Mouse (Mus musculus) embryo, embryonic 11.5 days (tissue): ENCODE data around the gene Fhit.
"Not testable (repeated sequence)": the region's sequence is repeated elsewhere in the genome, so short reads cannot be mapped to it uniquely, and the experiment has no call there.

ENCODE experiments used
- DNase-seq: peaks from one replicate; pipeline ENCODE4 v3.0.0-alpha.2; 2012; ENCODE audit warnings: low read depth, low spot score

Fhit gene

DNA sequence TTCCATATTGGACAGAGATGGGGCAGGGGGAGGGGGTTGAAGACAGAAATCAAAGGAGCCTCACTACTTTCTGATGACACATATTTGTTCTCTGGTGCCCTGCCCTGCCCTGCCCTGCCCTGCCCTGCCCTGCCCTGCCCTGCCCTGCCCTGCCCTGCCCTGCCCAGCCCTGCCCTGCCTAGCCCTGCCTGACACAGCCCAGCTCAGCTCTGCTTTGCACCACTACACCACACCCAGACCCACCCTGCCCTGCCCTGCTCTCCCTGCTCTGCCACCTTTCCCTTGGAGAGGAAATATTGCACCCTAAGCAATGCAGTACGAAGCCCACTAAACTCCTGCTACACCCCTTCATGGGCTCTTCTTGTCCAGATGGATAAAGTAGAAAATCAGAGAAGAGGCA lies 1171.2 kb downstream of the Fhit start:
- no peak for DNase-seq

DNA sequence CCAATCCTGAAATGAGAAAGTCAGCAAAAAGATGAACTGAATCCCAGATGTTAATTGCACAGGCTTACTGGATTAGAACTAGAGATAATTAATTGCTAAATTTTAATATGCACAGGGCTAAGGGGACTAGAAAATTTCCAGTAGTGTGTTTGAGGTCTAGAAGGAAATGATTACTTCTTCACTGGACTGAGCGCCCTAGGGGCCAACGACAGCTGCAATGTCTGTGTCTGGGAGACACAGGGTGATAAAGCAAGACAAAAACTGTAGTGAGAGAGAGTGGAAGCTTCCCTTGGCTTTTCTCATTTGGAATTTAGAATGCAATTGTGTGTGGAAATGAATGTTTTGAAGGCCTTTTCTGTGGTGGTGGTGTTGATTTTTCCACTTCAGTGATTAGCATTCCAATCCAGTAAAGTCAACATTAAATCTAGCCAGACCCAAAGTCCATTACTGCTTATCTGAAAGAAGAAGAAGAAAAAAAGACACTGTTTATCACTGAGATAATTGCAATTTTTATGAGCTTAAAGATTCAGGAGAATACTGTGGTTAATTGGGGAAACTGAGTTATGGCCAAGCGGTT lies 1184.8 kb downstream of the Fhit start:
- no peak for DNase-seq

DNA sequence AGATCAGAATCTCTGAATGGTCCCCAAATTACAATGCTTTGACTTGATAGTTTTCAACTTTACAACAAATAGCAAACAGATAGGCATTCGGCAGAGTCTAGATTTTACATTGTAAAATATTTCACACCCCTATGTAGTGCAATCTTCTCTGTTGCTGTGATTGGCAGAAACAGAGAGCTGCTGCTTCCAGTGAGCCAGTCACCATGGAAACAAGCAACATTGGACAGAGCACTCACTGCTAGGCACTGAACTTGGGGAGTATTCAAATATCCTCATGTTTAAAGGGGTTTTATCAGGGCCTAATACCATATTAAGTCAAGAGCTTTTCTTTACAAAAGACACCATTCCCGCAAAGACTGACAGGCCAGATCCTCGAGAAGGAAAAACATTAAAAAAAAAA lies 1187.4 kb downstream of the Fhit start:
- DNase-seq, result no peak

DNA sequence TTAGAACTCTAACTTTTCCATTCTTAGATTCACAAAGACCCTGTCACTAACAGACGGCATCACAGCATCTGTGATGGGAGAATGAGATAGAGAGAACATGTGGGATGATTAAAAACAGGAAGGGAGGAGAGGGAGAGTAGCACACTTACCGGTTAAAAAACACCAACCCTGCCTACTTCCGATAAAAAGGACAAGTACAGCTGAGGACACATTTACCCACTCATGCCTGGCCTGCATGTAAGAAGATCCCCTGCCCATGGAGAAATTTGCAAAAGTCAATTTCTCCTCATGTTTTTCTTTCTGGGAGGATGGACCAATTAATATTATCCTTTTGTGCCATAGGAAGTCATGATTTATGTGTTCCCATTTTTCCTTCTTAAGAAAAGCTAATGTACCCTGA lies 1198.0 kb downstream of the Fhit start:
- no peak for DNase-seq

DNA sequence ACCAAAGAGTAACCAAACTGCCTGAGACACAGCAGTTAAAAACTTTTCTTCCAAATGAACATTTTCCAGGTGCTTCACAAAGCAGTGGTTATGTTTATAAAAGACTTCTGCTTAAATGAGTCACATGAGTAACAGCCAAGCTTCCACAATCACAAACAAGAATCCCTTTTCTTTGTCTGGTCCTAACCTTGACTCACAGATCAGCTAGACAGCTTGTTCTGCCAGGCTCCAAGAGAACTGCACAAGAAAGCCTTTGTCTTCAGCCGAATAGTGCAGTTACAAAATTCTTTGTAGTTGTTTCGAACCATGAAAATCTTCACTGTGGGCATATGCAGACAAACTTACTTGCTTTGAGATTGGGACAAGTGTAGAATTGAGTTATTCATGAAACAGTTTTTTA lies 1201.4 kb downstream of the Fhit start:
- DNase-seq, result no peak

DNA sequence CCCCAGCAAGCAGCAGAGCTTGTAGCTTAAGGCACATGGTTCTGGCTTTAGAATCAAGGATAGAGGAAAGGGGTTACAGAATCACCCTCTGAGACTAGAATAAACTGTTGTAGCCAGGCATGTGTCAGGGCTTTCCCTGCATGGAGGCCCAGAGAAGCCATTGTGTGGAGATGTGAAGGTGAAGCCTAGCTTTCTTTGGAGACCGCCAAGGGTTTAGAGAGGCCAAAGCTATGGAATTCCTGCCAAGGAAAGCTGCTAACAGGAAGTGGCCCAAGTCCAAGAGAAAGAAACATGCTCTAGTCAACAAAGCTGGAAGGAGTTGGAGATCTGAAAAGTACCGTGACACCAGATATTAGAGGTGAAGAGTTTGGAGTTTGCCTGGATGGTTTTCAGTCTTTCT lies 1262.3 kb downstream of the Fhit start:
- DNase-seq, result no peak

DNA sequence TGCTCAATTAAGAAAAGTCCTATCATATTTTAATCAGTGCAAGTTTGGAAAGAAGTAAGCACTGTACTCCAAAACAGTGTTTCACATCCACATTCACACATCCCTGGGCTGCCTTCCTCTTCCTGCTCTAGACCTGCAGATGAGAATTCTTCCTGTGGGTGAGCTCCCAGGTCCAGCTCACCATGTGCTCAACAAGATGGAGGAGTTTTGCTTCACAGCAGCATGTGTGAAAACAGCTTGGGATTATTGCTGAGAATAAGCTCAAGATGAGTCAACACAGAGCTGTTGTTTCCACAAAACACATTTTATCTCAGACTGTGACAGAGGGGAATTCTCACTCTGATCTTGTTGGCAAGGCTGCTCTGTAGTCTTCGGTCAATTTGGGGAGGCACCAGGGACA lies 1265.3 kb downstream of the Fhit start:
- DNase-seq, result no peak

DNA sequence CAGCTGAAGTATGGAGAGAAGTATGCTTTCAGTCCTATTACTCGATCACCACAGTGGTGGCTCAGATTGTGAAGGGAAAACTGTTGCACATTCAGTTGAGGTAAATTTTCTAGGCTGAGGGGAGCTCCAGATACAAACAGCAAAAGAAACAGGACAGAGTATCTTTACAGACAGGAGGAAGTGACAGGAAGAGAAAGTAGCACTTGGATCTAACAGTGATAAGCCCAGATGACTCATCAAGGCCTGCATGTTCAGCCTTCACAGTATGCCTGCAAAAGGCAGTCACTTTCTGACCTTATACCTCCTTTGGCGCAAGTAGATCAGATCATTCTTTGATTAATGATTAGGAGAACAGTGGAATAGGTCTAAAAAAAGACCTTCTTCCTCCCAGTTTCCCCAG lies 1309.8 kb downstream of the Fhit start:
- no peak for DNase-seq

DNA sequence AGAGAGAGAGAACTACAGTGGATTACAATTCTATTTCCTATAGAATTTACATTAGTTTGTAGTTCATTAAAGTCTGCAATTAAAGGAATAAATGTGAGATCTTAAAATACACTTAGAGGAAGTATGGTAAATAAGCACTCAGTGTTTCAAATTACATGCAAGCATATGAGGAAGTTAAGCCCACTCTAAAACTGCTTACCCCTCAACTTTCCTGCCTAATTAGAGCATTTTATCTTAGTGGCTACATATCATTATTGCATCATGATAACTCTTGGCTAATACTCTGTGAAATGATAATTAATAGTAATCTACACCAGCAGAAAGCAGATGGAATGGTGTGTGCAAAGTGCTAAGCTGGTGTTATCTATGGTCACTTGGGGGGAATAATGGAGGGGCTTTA lies 1329.5 kb downstream of the Fhit start:
- no peak for DNase-seq

DNA sequence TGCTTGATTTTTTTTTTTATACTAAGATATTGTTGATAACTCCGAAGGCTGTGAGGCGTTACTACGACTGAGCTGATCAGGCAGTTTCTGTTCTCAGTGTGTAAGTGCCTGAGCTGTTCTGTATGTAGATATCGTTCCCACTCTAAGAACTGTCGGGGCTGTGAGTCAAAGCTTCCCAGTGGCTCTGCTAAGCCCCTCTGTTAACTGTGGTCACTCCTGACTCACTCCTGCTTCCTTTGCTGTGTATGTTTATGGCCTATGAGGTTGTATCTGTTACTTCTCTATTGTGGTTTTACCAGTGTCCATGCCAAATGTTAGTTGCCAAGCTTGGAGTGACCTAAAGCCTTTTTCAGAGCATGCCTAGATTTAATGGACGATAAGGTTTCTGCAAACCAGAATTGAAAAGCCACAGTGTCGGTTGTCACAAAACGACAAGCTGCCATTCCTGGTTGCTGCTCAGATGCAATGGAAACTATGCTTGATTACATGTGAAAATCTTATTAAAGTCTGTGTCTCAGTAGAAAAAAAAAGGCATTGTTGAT lies 1333.1 kb downstream of the Fhit start:
- DNase-seq, result not testable (repeated sequence)

DNA sequence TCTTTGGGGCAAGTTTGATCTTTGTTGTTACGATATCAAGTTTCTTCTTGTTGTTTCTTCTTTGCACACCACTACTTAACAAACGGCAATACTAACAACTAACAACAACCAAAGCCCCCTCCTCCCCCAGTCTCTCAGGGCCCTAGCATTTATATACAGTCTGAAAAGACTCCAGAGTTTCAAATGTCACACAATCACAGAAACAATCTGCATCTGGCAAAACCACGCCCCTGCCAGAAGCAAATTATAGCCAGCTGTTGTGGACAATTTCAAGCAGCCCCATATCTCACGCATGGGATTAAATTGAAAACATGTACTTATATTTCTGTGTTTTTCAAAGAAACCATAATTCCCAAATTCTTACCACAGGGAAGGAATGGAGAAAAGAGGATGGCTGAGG lies 1345.9 kb downstream of the Fhit start:
- no peak for DNase-seq

DNA sequence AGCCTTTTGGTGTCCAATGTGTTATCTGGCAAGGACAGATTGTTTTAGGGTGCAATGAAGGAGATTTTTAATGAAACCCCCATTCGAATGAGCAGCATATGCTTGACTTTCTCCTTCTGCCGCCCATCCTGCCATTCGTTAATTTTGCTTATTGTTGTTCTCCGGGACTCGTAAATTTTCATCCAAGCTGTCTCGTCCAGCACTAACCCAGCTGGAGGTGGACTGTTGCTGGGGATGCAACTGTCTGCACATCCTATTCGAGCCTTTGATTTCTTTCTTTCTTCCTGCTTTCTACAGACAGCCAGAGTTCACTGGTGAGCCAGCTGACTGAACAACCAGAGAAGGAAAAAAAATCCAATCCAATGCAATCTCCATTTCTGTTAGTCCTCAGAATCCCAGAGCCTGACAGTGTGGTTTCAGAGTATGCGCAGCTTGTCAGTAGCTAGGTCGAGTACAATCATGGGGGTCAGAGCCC lies 1350.0 kb downstream of the Fhit start:
- peak; percentile 4 for DNase-seq

DNA sequence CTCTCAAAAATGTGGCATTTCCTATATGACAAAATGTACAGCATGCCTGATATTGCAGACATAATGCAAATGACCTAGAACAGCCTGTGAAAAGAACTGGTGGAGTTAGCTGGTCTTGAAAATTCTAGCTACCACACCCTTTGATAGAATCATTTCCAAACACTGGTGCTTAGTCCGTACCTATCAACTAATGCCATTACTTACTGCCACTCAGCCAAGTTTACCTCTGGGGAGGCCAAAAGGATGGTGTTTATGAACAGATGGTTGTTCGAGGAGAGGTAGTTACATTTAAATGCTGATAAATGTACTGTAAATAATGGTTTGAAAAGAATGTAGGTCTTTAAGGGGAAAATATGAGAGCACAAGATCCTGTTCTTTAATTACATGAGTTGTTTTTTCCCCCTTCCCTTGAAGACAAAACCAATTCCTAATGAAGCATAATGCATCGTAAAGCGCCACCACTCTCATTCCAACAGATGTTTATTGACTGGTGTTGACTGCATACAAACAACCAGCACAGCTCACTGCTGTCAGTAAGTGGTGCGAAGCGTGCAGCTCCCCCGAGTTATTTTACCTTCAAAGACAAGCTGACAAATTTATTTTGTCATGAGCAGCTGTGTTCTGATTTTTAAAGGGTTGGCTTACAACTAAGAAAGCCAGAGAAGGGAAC lies 1350.5 kb downstream of the Fhit start:
- no peak for DNase-seq

DNA sequence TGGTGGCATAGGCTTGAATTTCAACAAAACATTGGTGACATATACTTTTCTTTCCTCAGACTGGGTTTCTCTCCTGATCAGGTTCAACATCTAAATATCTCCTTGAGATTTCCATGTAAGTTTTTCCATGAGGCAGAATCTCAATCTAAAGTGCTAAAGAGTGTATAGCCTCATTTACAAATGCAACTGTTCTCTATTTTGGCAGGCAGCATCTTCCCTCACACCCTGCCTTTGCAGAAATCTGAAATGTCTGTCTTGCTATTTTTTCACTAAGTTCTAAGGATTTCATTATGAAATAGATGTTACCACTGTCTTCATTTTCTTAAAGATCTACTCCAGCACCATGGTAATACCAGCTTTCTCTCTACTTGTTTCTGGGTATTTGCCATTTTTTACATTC lies 1368.4 kb downstream of the Fhit start:
- no peak for DNase-seq

DNA sequence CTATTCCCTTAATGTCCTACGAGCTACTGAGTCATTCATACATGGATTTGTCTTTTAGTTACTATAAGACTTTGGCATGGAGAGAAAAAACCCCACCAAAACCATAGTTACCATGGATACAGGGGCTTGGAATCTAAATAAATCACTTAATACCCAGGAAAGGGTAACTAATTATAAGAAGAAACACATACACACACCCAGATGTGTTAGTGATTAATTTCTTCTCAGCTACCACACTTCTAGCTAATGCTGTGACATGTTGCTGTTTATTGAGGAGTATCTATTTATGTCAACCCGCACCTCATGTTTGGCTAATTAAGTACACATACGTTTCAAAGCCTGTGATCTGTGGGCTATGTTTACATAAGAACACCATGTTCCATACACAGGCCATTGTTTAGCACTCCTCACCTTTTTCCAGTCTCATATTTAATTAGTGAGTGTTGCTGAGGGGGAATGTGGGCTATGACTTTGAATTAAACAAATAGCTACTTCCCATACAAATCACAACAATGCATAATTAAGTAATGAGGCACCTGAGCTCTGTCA lies 1373.4 kb downstream of the Fhit start:
- no peak for DNase-seq

DNA sequence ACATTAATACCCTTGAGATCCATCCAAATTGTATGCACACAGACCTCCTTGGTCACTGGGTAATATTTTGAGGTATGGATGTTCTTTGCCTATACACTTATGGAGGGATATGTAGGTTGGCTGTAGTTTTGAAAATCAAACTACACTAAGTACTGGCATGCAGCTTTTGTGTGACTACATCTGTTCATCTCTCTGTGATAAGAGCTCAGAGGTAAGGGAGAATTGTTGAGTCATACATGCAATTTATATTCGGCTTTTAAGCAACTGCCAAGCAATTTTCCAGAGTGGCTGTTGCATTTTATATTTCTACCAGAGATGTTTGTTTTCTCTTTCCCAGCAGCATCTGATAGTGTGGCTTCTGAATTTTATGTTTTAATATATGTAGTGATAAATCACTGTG lies 1374.4 kb downstream of the Fhit start:
- DNase-seq, result no peak

DNA sequence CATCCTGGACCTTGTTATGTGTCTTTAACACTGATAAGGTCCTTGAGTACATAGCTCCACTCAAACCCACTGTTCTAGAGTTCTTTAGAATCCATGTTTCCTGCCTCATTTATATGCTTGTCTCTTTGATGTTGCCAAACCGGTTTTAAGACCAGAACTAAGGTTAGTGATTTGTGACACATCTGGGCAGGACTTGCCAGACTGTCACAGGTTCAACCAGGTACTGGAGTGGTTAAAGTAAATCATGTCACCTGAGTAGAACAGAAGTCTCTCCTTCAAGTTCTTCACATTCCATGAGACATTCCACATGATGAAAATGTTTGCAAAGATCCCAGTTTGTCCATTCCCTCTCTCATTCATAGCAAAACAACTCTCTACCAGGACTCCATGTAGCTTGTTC lies 1376.0 kb downstream of the Fhit start:
- no peak for DNase-seq

DNA sequence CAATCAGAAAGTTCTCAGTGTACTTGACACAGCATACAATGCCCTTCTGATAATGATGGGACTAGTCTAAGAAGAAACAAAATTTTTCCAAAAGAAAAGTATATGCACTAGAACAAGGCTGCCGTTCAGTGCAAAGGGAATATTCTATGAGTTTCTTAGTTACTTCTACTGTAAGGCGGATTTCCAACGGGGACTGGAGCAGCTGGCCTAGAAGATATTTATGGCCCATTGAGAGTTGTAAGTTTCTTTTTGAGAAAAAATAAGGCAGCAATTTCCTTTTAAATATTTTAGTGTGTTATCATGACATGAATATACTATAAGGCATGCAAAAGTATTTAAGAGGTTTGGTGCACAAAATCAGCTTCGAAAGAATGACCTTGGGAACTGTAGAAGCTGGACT lies 1410.5 kb downstream of the Fhit start:
- no peak for DNase-seq

DNA sequence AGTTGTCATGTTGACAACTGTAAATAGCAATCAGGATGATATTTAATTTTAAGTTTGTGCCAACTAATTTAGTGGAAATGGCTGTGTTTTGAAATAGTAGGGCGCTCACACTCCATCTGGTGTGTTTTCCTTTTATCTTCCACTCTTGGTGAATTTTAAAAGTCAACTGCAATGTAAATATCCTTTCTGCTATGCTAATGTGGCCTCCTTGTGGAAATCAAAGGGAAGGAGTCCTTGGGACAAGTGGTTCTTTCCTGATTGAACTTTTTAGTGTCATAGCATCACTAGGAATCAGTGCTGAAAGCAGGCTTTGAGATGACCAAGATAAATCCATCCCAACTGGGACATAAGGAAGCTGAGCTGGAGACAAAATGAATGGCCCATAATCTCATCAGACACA lies 1413.1 kb downstream of the Fhit start:
- no peak for DNase-seq

DNA sequence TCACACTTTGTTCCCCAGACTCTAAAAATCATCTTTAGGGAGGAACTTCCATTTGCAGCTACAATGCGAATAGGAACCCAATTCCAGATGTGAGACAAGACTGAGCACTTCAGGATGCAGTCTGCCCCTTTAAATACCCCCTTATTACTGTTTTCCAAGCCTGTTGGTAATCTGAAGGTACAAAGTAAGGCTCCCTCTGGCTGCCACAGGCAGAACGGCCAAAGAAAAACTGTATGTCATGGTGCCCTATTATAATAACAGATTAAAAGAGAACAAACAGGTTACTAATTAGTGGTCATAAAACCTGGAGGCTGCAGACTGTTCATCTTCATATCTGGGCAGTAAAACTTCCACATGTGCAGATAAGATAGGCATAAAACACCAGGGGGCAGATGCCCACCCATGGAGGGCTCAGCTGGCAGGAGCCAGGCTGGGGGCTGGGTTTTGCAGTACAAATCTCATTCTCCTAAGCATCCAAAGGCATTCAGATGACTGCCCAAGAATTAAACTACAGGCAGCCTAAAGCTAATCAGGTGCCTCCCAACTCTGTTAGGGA lies 1439.8 kb downstream of the Fhit start:
- no peak for DNase-seq

DNA sequence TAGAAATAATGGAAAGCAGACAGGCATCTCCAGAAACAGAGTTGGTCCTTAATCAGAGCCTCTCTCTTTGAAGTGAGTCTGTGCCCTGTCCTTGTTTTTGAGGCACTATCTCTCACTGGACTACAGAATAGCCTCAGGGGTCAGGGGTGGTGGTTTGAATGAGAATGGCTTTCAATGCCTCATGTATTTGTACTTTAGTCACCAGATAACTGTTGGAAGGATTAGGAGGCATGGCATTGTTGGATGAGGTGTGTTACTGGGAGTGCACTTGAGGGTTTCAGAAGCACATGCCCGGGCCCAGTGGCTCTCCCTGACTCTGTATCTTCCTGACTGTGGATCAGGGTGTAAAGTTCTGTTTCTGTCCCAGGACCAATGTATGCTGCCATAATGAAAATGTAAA lies 1463.2 kb downstream of the Fhit start:
- no peak for DNase-seq

DNA sequence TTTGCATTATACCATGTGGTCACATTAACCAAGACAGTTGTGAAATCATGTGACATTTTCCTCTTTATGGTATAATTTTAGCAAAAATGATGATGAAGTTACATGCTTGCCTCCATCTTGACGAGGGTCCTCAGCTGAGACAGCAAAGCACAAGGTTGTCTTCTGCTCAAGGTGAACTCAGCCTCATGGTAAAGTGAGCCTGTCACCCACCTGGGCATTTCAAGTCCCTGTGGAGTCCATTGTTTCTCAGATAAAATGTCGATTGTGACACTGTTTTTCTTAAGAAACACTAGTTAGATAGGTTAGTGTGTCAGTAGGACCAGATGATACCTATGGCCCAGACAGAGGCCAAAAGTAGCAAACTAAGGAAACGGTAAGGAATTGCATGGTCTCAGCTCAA lies 1464.7 kb downstream of the Fhit start:
- DNase-seq, result no peak

DNA sequence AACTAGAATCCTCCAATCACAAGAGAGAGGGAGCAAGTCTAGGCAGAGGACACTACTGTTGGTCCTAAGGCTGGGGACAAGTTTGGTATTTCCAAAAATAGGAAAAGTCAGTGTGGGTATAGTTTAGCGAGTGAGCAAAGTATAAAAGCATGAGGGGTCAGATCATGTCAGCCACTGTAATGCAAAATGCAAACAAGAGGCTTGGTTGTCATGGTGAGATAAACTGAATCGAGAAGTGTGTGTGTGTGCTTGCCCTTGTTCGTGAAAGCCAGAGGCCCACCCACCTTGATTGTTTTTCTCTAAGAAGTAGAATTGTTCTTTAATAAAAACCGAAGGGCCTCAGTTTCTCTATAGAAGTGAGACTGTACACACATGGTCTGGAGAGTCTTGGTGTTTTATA lies 1465.8 kb downstream of the Fhit start:
- no peak for DNase-seq
